ENCODE assay signal across 19 mouse cellular contexts in genomic region chr15:27670708-27671107, GRCm38 (mm10). TPM values are rescaled to one million over a fixed set of nuclear protein-coding genes. Genes with fewer than 3 reads are reported as not detected.
DNase-seq lines count a peak whose midpoint lies in the region; ATAC-seq and TF ChIP-seq lines count a peak whose summit lies in the region.
"Had no signal": no experiment of that assay in that cellular context is flagged by ENCODE, and none has a peak within 500 bp of the region (broad histone marks: within the 10 kb centered on the region; RNA-seq: fewer than 3 reads in every experiment).

No protein-coding gene starts in this region.

- no peak for TF ChIP-seq CTCF in intestine, postnatal 0 days (IDR thresholded peaks at IDR 0.05; ENCODE audit: low read depth)

- H3K27me3 ChIP-seq in splenic B cell, adult 2 months (ENCODE audit: control insufficient read depth, insufficient read depth, low read length, poor library complexity, severe bottlenecking): no peaks in the 10 kb centered on the region; the same call in 1 of the 2 replicates
- H3K27me3 ChIP-seq in intestine, postnatal 0 days (replicated peaks; ENCODE audit: control insufficient read depth, insufficient read depth, low read length): no peaks in the 10 kb centered on the region
- H3K27me3 ChIP-seq: forebrain, embryonic 13.5 days; hindbrain, embryonic 13.5 days had no signal

- peak; percentile 61 to 66 for DNase-seq in spleen, postnatal 36 days (ENCODE audit: low spot score in 2 of 2)
- no peak for DNase-seq in spleen, postnatal 10 days (ENCODE audit: low spot score in 2 of 2)
- peak; percentile 93 for DNase-seq in induced T-regulatory cell, adult 2 months (ENCODE audit: low read depth)
- DNase-seq in splenic B cell, adult 2 months (ENCODE audit: low read depth, low spot score): peak; percentile 66
- no peak for DNase-seq in layer of hippocampus, postnatal 25 days (ENCODE audit: extremely low spot score in 1 of 2, low spot score in 1 of 2)
- DNase-seq in cerebellum, adult 11 months: no peak
- no peak for DNase-seq in gastrocnemius, postnatal 25 days
- DNase-seq: adrenal gland, postnatal 10 days; cerebellum, adult 2 months; left cerebral cortex, postnatal 4 days; lung, embryonic 14.5 days; midbrain, embryonic 14.5 days had no signal

- no peak overlapping the region for H3K9ac ChIP-seq in intestine, postnatal 0 days (ENCODE audit: low read depth, low read length)
- H3K9ac ChIP-seq: forebrain, embryonic 13.5 days; hindbrain, embryonic 13.5 days; lung, embryonic 14.5 days had no signal

- H3K9me3 ChIP-seq in intestine, postnatal 0 days (ENCODE audit: control insufficient read depth): no peaks in the 10 kb centered on the region
- H3K9me3 ChIP-seq: embryonic facial prominence, embryonic 10.5 days; forebrain, embryonic 13.5 days; hindbrain, embryonic 13.5 days had no signal

- no peak for ATAC-seq in intestine, postnatal 0 days
- ATAC-seq: forebrain, embryonic 13.5 days; intestine, embryonic 16.5 days had no signal

- H3K4me3 ChIP-seq in intestine, postnatal 0 days (ENCODE audit: low read depth, low read length): no peak overlapping the region
- H3K4me3 ChIP-seq: embryonic facial prominence, embryonic 10.5 days; forebrain, embryonic 13.5 days; hindbrain, embryonic 13.5 days had no signal

- H3K27ac ChIP-seq in intestine, postnatal 0 days (ENCODE audit: low read depth, low read length): no peak overlapping the region
- H3K27ac ChIP-seq: embryonic facial prominence, embryonic 10.5 days; forebrain, embryonic 13.5 days; hindbrain, embryonic 13.5 days; kidney, postnatal 0 days; stomach, postnatal 0 days had no signal

- no peaks in the 10 kb centered on the region for H3K4me1 ChIP-seq in intestine, postnatal 0 days (replicated peaks; ENCODE audit: control insufficient read depth, insufficient read depth, low read length)

- H3K36me3 ChIP-seq in splenic B cell, adult 2 months (ENCODE audit: control insufficient read depth, insufficient read depth, low read length, poor library complexity, severe bottlenecking): no peaks in the 10 kb centered on the region
- no peaks in the 10 kb centered on the region for H3K36me3 ChIP-seq in intestine, postnatal 0 days (ENCODE audit: control insufficient read depth, insufficient read depth)
- H3K36me3 ChIP-seq: embryonic facial prominence, embryonic 10.5 days; hindbrain, embryonic 13.5 days had no signal

- H3K4me2 ChIP-seq in intestine, postnatal 0 days (replicated peaks; ENCODE audit: low read depth): no peak overlapping the region
- H3K4me2 ChIP-seq: forebrain, embryonic 13.5 days; hindbrain, embryonic 13.5 days; lung, embryonic 14.5 days had no signal

- WGBS in intestine, postnatal 0 days: 74% methylated on average over 8 of the region's 8 CpGs

RNA-seq across cellular contexts. Expression of gene Otulinl, which starts 10.7 kb away (rescaled TPM):
- 10 to 100 TPM; 28.5 to 29.2 TPM for total RNA-seq in layer of hippocampus, postnatal 25 days (2021)
- polyA plus RNA-seq in intestine, postnatal 0 days (2015; fragmentation: Nextera tagmentation; extraction: Ambion mirVana): 8.9 and 9.0 TPM in 2 replicates
- total RNA-seq in gastrocnemius, postnatal 25 days (2021): 1 to 10 TPM in 1 of 2 experiments, under 1 TPM in 1; 0.35 to 1.3 TPM

RNA-seq across cellular contexts. Expression of gene Otulin, which starts 40.2 kb away (rescaled TPM):
- 10 to 100 TPM; 20.2 to 20.9 TPM for total RNA-seq in layer of hippocampus, postnatal 25 days (2021)
- 29.9 and 30.8 TPM in 2 replicates for polyA plus RNA-seq in intestine, postnatal 0 days (2015; fragmentation: Nextera tagmentation; extraction: Ambion mirVana)
- total RNA-seq in gastrocnemius, postnatal 25 days (2021): 10 to 100 TPM; 21.1 to 23.3 TPM

Comparison
In these comparisons a context has a peak if more than half of its experiments do, and no peak if none do; other contexts are left out.
1. DNase-seq: peak in spleen, postnatal 36 days (2 of 2), induced T-regulatory cell, adult 2 months (single experiment) and splenic B cell, adult 2 months (single experiment); none in spleen, postnatal 10 days (0 of 2), layer of hippocampus, postnatal 25 days (0 of 2), cerebellum, adult 11 months (single experiment) and gastrocnemius, postnatal 25 days (single experiment).
2. RNA of gene Otulinl, which starts 10.7 kb away (total RNA-seq): 28.5 to 29.2 TPM in layer of hippocampus, postnatal 25 days; 0.35 to 1.3 TPM in gastrocnemius, postnatal 25 days; every median in the first group is over 10 times any median in the second.